Mouse (Mus musculus) yolk sac, embryonic 10.5 days (tissue): Measurements from ENCODE around the gene Angptl2.

Experiments used
- DNase-seq: peaks from one replicate; pipeline ENCODE4 v3.0.0-alpha.2; 2017; ENCODE audit warnings: low spot score

Gene Angptl2

GRCm38 (mm10) chr2:33270569-33270968, 54.7 kb downstream of the Angptl2 start:
- no peak for DNase-seq

- no peak for DNase-seq
Measured at GRCm38 (mm10) chr2:33271511-33271910, 55.6 kb downstream of the Angptl2 start.

GRCm38 (mm10) chr2:33272665-33273439, 57.0 kb downstream of the Angptl2 start:
- no peak for DNase-seq

- no peak for DNase-seq
Measured at GRCm38 (mm10) chr2:33274719-33275490, 59.0 kb downstream of the Angptl2 start.

- DNase-seq, result no peak
Measured at GRCm38 (mm10) chr2:33279758-33280157, 63.9 kb downstream of the Angptl2 start.

GRCm38 (mm10) chr2:33280525-33280924, 64.7 kb downstream of the Angptl2 start:
- no peak for DNase-seq

- no peak for DNase-seq
Measured at GRCm38 (mm10) chr2:33281807-33282206, 65.9 kb downstream of the Angptl2 start.

- no peak for DNase-seq
Measured at GRCm38 (mm10) chr2:33282877-33283276, 67.0 kb downstream of the Angptl2 start.

- DNase-seq, result peak; percentile 30
Measured at GRCm38 (mm10) chr2:33283674-33284073, 67.8 kb downstream of the Angptl2 start.

GRCm38 (mm10) chr2:33288837-33289236, 73.0 kb downstream of the Angptl2 start:
- no peak for DNase-seq

GRCm38 (mm10) chr2:33290491-33290890, 74.6 kb downstream of the Angptl2 start:
- no peak for DNase-seq

- DNase-seq, result no peak
Measured at GRCm38 (mm10) chr2:33292057-33292456, 76.2 kb downstream of the Angptl2 start.

GRCm38 (mm10) chr2:33295115-33295514, 79.2 kb downstream of the Angptl2 start:
- no peak for DNase-seq
